In the genomic region with DNA sequence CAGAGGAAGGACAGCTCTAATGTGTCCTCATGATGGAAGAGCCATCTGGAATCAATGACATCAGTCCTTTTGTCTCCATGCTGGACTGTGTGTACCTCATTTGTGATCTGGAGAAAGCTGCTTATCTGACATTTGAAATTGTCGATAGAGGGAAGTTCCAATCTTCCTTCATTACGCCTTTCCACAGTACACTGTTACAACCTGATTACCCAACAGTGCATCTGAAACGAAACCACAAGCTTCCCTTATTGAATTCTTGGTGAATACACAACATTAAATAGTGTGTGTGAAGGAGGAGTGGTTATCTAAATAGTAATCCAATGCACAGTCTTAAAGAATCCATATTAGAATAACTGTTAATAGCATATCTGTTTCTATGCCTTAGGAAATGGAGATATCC, we compare ENCODE assay signal across 28 mouse cellular contexts.
"Had no signal": no experiment of that assay in that cellular context is flagged by ENCODE, and none has a peak within 500 bp of the region (broad histone marks: within the 10 kb centered on the region; RNA-seq: fewer than 3 reads in every experiment).

No protein-coding gene starts in this region.

- H3K27me3 ChIP-seq: heart, embryonic 13.5 days; heart, embryonic 15.5 days; hindbrain, embryonic 12.5 days; kidney, embryonic 15.5 days; limb, embryonic 12.5 days; liver, embryonic 13.5 days had no signal

- DNase-seq: gastrocnemius, adult 2 months; gastrocnemius, postnatal 10 days; gastrocnemius, postnatal 25 days; heart, adult 11 months; heart, adult 2 months; heart, postnatal 14 days; heart, postnatal 36 days; kidney, adult 11 months; kidney, adult 2 months; kidney, adult 9 months; kidney, postnatal 14 days; kidney, postnatal 36 days; layer of hippocampus, postnatal 36 days; liver; liver, embryonic 13.5 days had no signal

- H3K36me3 ChIP-seq: heart, embryonic 15.5 days; kidney, embryonic 15.5 days; liver, embryonic 13.5 days had no signal

- H3K4me2 ChIP-seq: heart, embryonic 11.5 days; heart, embryonic 13.5 days; heart, embryonic 15.5 days; hindbrain, embryonic 12.5 days; hindbrain, embryonic 14.5 days; kidney, embryonic 15.5 days; limb, embryonic 12.5 days; liver, embryonic 11.5 days; liver, embryonic 13.5 days had no signal

- H3K4me1 ChIP-seq: hindbrain, embryonic 12.5 days; liver, embryonic 13.5 days had no signal

- H3K9ac ChIP-seq: heart, embryonic 13.5 days; heart, embryonic 15.5 days; hindbrain, embryonic 12.5 days; hindbrain, embryonic 14.5 days; kidney, embryonic 15.5 days; limb, embryonic 12.5 days; liver, embryonic 13.5 days had no signal

- H3K27ac ChIP-seq: gastrocnemius, adult 2 months; heart, adult 2 months; heart, embryonic 13.5 days; heart, embryonic 15.5 days; hindbrain, embryonic 10.5 days; hindbrain, embryonic 12.5 days; hindbrain, embryonic 14.5 days; kidney, embryonic 15.5 days; kidney, postnatal 0 days; limb, embryonic 10.5 days; limb, embryonic 12.5 days; liver, embryonic 13.5 days had no signal

- H3K4me3 ChIP-seq: gastrocnemius, adult 2 months; heart, adult 2 months; heart, embryonic 13.5 days; heart, embryonic 15.5 days; hindbrain, embryonic 10.5 days; hindbrain, embryonic 12.5 days; kidney, embryonic 15.5 days; limb, embryonic 10.5 days; limb, embryonic 12.5 days; liver, embryonic 13.5 days had no signal

- ATAC-seq: hindbrain, embryonic 16.5 days; intestine, embryonic 16.5 days had no signal

- H3K9me3 ChIP-seq: heart, embryonic 13.5 days; heart, embryonic 15.5 days; hindbrain, embryonic 10.5 days; hindbrain, embryonic 12.5 days; kidney, embryonic 15.5 days; limb, embryonic 10.5 days; limb, embryonic 12.5 days; liver, embryonic 13.5 days had no signal
